Mouse (Mus musculus): ENCODE results near the gene Dpy19l1. TPM values are rescaled to one million over a fixed set of nuclear protein-coding genes. Genes with fewer than 3 reads are reported as not detected.

The Dpy19l1 gene
- polyA plus RNA-seq (2017; shearing (Covaris generic)): 1 to 10 TPM; 3.0 to 9.8 (median 5.1) TPM

GRCm38 (mm10) chr9:24503067-24503857 is at the start of gene Dpy19l1:
Dpy19l1 (minus strand) TSS chr9:24503140.
- ATAC-seq: peak; percentile 73

DNA sequence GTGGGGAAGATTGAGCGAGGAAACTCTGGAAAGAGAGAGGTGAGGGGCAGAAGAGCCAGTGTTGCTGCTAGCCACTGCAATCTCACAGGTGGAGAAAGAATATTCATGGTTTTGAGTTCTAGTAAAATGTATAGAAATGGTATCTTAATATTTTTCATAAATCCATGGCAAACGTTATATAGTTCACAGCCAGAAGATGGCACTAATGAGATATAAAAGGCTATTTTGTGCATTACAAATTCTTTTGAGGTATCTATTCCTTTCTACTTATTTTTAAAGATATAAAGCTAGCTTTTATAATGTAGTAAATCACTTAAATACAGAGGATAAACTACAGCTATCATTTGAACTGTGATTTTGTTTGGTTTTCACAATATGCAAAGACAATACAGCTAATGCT is 35.2 kb upstream of the Dpy19l1 start:
- no peak for ATAC-seq

GRCm38 (mm10) chr9:24516575-24517139 is 13.7 kb upstream of the Dpy19l1 start:
- ATAC-seq: peak; percentile 69

DNA sequence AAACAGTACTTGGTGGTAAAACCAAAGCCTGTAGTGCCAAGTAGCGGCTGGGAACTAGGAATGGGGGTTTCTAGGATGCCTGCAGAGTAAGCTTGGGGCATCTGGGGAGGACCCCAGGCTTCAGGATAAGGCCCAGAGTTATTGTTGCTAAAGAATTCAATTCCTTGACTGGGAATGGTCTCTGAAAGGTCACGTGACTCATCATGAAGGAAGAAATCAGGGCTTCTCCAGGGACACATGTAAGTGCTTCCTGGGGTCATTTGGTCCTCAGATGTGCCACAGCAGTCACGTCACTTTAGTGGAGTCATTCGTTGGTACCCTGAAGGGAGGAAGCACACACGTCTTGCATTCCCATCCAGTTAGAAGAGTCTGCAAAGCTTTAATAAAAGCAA is 11.1 kb upstream of the Dpy19l1 start:
- no peak for ATAC-seq

DNA sequence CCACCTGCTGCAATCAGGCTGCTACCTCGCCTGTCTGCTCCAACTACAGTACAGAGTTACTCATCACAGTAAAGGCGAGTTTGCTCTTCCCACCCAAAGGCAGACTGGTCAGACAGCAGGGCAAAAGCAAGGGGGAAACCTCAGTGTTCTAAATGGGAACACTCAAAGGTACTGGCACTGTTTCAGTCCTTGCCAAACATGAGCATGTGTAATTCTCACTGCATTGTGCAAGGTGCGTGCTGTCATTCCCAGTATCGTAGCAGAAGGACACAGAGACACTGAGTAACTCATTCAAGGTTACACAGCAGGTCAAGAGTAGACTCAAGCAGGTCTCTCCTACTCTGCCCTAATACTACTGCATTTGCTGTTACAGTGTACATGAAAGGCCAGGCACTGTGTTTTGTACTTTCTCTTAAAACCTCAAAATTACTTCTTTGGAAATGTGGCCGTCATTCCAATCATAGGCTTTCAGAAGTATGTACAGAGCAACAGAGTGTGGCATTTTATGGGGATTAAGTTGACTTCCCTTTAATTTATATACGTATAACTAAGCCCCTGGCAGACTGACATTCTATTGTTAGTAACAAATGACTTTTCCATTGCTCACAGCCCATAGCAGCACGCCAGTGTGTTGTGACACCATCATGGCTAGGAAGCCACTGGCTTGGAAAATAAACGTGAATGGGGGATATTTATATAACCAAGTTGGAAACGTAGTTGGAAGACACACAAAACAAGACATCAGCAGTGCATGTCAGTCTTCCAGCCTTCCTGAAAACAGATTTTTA is 10.5 kb upstream of the Dpy19l1 start:
- no peak for ATAC-seq

- ATAC-seq: no peak
These were observed 9.2 kb upstream of the Dpy19l1 start for GRCm38 (mm10) chr9:24512121-24512539.

GRCm38 (mm10) chr9:24511371-24512120 is 8.6 kb upstream of the Dpy19l1 start:
- ATAC-seq: no peak

DNA sequence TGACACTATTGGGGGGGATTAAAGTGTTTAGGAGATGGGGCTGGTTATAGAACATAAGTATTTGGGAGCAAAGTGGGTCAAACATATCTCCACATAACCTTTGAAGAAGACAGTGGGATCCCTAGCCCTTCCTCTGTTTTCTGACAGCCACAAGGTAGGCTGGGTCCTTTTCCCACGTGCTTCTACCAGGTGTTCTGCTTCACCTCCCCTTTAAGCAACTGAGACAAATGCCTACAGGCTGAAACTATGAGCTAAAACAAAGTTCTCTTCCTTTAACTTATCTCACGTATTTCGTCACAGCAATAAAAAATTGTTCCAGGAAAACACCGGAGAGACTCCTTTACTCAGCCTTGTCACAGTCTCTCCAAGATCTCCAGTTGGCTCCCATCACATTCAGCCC is 5.9 kb upstream of the Dpy19l1 start:
- no peak for ATAC-seq

DNA sequence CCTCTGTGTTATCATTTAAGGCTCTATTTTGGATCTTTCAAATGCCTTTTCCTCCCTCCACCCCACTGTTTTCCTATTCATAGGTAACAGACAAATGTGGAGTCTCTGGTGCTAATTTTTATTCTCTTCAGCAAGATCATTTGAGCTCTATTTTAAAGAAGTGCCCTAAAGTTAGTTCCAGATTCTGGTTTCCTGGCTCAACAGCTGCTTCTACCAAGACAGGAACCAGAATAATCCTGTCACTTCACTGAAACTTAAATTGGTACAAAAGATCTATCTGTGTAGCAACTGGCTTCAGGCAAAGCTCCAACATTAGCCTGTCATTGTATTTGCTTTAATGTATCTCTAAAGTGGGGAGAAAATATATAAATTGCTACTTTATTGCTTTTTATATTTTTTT is 3.6 kb upstream of the Dpy19l1 start:
- no peak for ATAC-seq

GRCm38 (mm10) chr9:24505017-24505763 is 2.2 kb upstream of the Dpy19l1 start:
- peak; percentile 47 for ATAC-seq

DNA sequence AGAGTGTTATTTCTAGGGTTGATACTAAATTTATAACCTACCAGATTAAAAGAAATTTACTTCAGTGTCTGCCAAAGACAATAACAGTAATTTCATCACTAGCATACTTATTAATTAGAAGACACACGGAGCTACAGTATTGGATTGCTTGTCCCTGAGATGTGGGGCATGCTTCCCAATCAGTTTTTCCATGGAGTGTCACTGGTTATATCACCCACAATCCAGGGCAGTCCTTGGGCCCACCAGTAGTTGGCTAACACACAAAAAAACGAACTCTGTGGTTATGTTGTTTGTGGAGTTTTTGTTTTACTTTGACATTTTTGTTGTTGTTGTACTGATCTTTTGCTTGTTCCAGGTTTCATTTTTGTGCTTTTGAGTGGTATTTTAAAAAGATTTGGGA is 1.4 kb upstream of the Dpy19l1 start:
- ATAC-seq: no peak

- no peak for ATAC-seq
These were observed 899 bp upstream of the Dpy19l1 start for GRCm38 (mm10) chr9:24503858-24504219.

- ATAC-seq: peak; percentile 30
These were observed 352 bp downstream of the Dpy19l1 start for GRCm38 (mm10) chr9:24502571-24503004.

- ATAC-seq: no peak
These were observed 1.3 kb downstream of the Dpy19l1 start for GRCm38 (mm10) chr9:24501618-24502017.

- no peak for ATAC-seq
These were observed 6.7 kb downstream of the Dpy19l1 start for GRCm38 (mm10) chr9:24496226-24496625.

GRCm38 (mm10) chr9:24490516-24490915 is 12.4 kb downstream of the Dpy19l1 start:
- ATAC-seq: no peak

GRCm38 (mm10) chr9:24488425-24489104 is 14.4 kb downstream of the Dpy19l1 start:
- ATAC-seq: no peak

GRCm38 (mm10) chr9:24482375-24482774 is 20.6 kb downstream of the Dpy19l1 start:
- no peak for ATAC-seq

DNA sequence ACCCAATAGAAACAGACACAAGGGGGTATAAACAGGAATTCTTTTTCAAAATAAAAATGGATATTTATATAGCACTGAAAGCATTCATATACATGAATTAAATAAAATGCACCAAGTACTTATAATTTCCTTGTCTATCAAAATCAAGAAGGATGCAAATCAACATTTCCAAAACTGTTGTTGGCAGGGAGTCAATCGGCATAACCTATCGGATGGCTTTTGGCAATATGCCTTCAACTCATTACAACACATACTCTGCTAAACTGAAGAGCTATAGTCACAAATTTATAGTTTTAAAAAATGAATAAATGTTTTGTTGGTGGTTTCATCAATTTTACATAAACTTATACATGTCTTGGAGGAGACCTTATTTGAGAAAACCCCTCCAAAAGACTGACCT is 25.7 kb downstream of the Dpy19l1 start:
- ATAC-seq: no peak

- no peak for ATAC-seq
These were observed 29.1 kb downstream of the Dpy19l1 start for GRCm38 (mm10) chr9:24473824-24474223.

DNA sequence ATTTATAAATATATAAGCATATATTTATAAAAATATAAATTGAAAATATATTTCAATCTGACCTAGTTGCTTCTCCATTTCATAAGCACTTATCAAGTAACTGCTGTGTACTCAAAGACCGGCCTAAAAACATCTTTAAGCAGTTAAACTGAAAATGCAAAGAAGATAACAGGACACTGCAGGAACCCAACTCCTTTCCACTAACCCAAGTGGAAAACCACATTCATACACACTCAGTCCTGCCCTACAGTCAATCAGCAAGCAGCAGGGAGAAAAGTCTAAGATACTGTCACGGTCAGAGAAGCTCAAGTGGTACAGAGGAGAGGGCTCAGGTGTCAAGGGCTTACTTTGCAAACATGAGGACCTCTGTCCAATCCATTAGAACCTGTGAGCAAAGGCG is 30.4 kb downstream of the Dpy19l1 start:
- ATAC-seq: no peak
